Comparison of ENCODE assay signal across 8 mouse cellular contexts in the genomic region with DNA sequence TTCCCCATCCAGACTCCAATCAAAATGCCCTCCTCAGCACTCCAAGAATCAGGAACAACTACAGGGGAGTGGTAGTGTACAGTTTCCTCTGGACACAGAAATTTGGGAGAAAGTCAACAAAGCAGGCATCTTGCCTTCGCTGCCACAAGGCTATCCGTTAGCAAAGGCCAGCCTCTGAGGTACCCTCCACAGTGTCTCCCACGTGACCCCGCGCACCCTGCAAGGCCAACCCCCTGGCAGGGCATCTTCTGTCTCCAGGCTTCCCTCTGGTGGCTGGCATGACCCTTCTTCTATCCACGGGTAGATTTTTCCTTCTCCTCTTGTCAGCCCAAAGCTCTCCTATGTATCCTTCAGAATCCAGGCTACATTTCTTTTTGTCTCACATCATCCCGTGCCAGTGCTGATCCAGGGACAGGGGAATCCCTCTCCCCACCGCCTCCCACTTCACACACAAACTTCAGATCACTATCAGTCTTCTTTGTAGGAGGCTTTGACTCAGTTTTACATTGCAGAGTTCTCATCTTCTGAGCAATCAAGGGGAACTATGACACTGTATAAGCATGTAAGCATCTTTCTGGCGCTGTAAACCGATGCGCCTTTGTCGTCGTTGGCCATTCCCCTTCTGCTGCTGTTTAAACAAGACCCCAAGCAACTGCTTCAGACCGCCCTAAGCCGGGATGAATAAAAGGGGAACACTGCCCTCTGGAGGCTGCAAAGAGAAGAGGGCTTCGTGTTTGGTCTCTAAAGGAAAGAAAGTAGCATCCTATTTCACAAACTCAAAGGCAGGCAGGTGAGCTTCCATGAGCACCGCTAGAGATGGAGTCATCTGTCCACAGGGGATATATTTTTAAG.
DNase-seq lines count a peak whose midpoint lies in the region; ATAC-seq and TF ChIP-seq lines count a peak whose summit lies in the region.

No protein-coding gene starts in this region.

- peak overlapping the region; percentile 42 for H3K4me2 ChIP-seq in forebrain, embryonic 13.5 days
- peak overlapping the region; percentile 51 for H3K4me2 ChIP-seq in limb, embryonic 13.5 days (replicated peaks)

- no peak for TF ChIP-seq POLR2A in lung, adult 2 months (IDR thresholded peaks at IDR 0.05; ENCODE audit: borderline replicate concordance, extremely low read depth, low read depth, low read length)

- 30% methylated on average over 17 of the region's 17 CpGs for WGBS in lung, adult 2 months
- WGBS in forebrain, embryonic 13.5 days: 30% methylated on average over 17 of the region's 17 CpGs
- 30% methylated on average over 17 of the region's 17 CpGs for WGBS in limb, embryonic 13.5 days

- ATAC-seq in forebrain, embryonic 13.5 days: peak; percentile 81
- peak; percentile 74; the same call in 1 of the 2 replicates for ATAC-seq in limb, embryonic 13.5 days (ENCODE audit: low FRiP score, low read depth)
- ATAC-seq in inflammation-experienced regulatory T-cells, adult 6 months: no peak

- no peaks in the 10 kb centered on the region for H3K36me3 ChIP-seq in forebrain, embryonic 13.5 days (ENCODE audit: poor library complexity, severe bottlenecking)
- H3K36me3 ChIP-seq in limb, embryonic 13.5 days: no peaks in the 10 kb centered on the region

- H3K27ac ChIP-seq in forebrain, embryonic 13.5 days: no peak overlapping the region
- H3K27ac ChIP-seq in limb, embryonic 13.5 days: no peak overlapping the region

- no peaks in the 10 kb centered on the region for H3K4me1 ChIP-seq in lung, adult 2 months (ENCODE audit: control insufficient read depth, insufficient read depth, low read length)
- H3K4me1 ChIP-seq in forebrain, embryonic 13.5 days: no peaks in the 10 kb centered on the region
- peaks cover 3% of the 10 kb centered on the region; the same call in 1 of the 2 replicates for H3K4me1 ChIP-seq in limb, embryonic 13.5 days

- TF ChIP-seq CTCF in lung, adult 2 months (IDR thresholded peaks at IDR 0.05; ENCODE audit: insufficient read depth, low read length): peak; percentile 30; the same call in 1 of the 2 replicates

- H3K27me3 ChIP-seq in forebrain, embryonic 13.5 days: no peaks in the 10 kb centered on the region
- no peaks in the 10 kb centered on the region for H3K27me3 ChIP-seq in limb, embryonic 13.5 days

- H3K9ac ChIP-seq in forebrain, embryonic 13.5 days: no peak overlapping the region
- H3K9ac ChIP-seq in limb, embryonic 13.5 days: no peak overlapping the region

- H3K9me3 ChIP-seq in forebrain, embryonic 13.5 days (replicated peaks): peaks cover 4% of the 10 kb centered on the region; the same call in 1 of the 2 replicates
- H3K9me3 ChIP-seq in limb, embryonic 13.5 days: no peaks in the 10 kb centered on the region

- H3K4me3 ChIP-seq in lung, adult 2 months (replicated peaks; ENCODE audit: extremely low read depth, low read depth, low read length): no peak overlapping the region
- no peak overlapping the region for H3K4me3 ChIP-seq in forebrain, embryonic 13.5 days
- H3K4me3 ChIP-seq in limb, embryonic 13.5 days: no peak overlapping the region

- DNase-seq in lung, adult 2 months: peak; percentile 3
- DNase-seq in lung, adult 18-20 months: no peak
- peak; percentile 28 for DNase-seq in c-Kit-positive CD71-negative TER-119-negative erythroid progenitor cells, embryonic 14.5 days (ENCODE audit: low read depth)
- peak; percentile 74 for DNase-seq in hindlimb bud, embryonic 11.5 days (ENCODE audit: extremely low spot score, low read depth, low spot score)
- DNase-seq in ovary, postnatal 14 days (ENCODE audit: low spot score): peak; percentile 29

Comparison
In these comparisons a context has a peak if more than half of its experiments do, and no peak if none do; other contexts are left out.
1. DNase-seq: peak in lung, adult 2 months (single experiment), c-Kit-positive CD71-negative TER-119-negative erythroid progenitor cells, embryonic 14.5 days (single experiment), hindlimb bud, embryonic 11.5 days (single experiment) and ovary, postnatal 14 days (single experiment); none in lung, adult 18-20 months (0 of 2).